Mouse (Mus musculus) colon, adult 2 months (tissue): ENCODE measurements around the gene Ftsj3. TPM values are rescaled to one million over a fixed set of nuclear protein-coding genes. Genes with fewer than 3 reads are reported as not detected.

Experiments used
- polyA plus RNA-seq: library from polyadenylated mRNA; depleted of rRNA; stranded (reverse); fragments of >200 nt; gene quantifications from 2 replicates; pipeline ENCODE4 v1.2.3, GENCODE M21; 2012; rRNA removed

Ftsj3 gene
- polyA plus RNA-seq = 7.0 and 8.9 TPM in 2 replicates

GRCm38 (mm10) chr11:106255685-106256451, at the start of gene Ftsj3, which contains the start of gene Psmc5:
Ftsj3 (minus strand) TSS chr11:106256079.
Psmc5 (plus strand) TSS chr11:106256154.

GRCm38 (mm10) chr11:106301765-106302164, 45.9 kb upstream of the Ftsj3 start, which contains the start of gene Gh:
Gh (minus strand) TSS chr11:106301865.

GRCm38 (mm10) chr11:106276454-106276853, 20.6 kb upstream of the Ftsj3 start, which contains the start of gene Tcam1:
Tcam1 (plus strand) TSS chr11:106276672.

GRCm38 (mm10) chr11:106272644-106273310, 16.9 kb upstream of the Ftsj3 start, which contains the start of gene Smarcd2:
Smarcd2 (minus strand) TSS chr11:106272972.

GRCm38 (mm10) chr11:106216730-106217490, 39.0 kb downstream of the Ftsj3 start, which contains the start of gene Ddx42:
Ddx42 (plus strand) TSS chr11:106216926.

GRCm38 (mm10) chr11:106215927-106216729, 39.8 kb downstream of the Ftsj3 start, which contains the start of gene Ccdc47:
Ccdc47 (minus strand) TSS chr11:106216344.

GRCm38 (mm10) chr11:106202123-106202465, 53.8 kb downstream of the Ftsj3 start, which contains the start of gene Strada:
Strada (minus strand) TSS chr11:106202168.

Other genes with a start within 250 kb of the Ftsj3 start
- gene Kcnh6, start 248.0 kb downstream of the Ftsj3 start, polyA plus RNA-seq = 5.2 and 6.7 TPM in 2 replicates
- 32.8 and 33.2 TPM in 2 replicates for gene Dcaf7, start 219.2 kb downstream of the Ftsj3 start, polyA plus RNA-seq
- 12.0 TPM in 2 replicates for gene Taco1, start 190.0 kb downstream of the Ftsj3 start, polyA plus RNA-seq
- 21.0 and 21.6 TPM in 2 replicates for gene Map3k3, start 171.5 kb downstream of the Ftsj3 start, polyA plus RNA-seq
- gene Gm10840, start 95.2 kb downstream of the Ftsj3 start, polyA plus RNA-seq = not detected in 2 replicates
- gene Limd2, start 95.2 kb downstream of the Ftsj3 start, polyA plus RNA-seq = 11.2 and 13.0 TPM in 2 replicates
- gene Strada, start 53.9 kb downstream of the Ftsj3 start, polyA plus RNA-seq = 12.8 and 14.7 TPM in 2 replicates
- gene Ccdc47, start 39.7 kb downstream of the Ftsj3 start, polyA plus RNA-seq = 6.0 and 7.3 TPM in 2 replicates
- 5.9 and 8.1 TPM in 2 replicates for gene Ddx42, start 39.2 kb downstream of the Ftsj3 start, polyA plus RNA-seq
- gene Psmc5, start 75 bp upstream of the Ftsj3 start, polyA plus RNA-seq = 24.4 and 25.3 TPM in 2 replicates
- gene Smarcd2, start 16.9 kb upstream of the Ftsj3 start, polyA plus RNA-seq = 101 and 104 TPM in 2 replicates
- not detected in 2 replicates for gene Tcam1, start 20.6 kb upstream of the Ftsj3 start, polyA plus RNA-seq
- not detected in 2 replicates for gene Gh, start 45.8 kb upstream of the Ftsj3 start, polyA plus RNA-seq
- gene Cd79b, start 58.7 kb upstream of the Ftsj3 start, polyA plus RNA-seq = 8.5 and 12.4 TPM in 2 replicates
- 0.06 and 0.16 TPM in 2 replicates for gene Scn4a, start 97.2 kb upstream of the Ftsj3 start, polyA plus RNA-seq
- 0.93 and 1.4 TPM in 2 replicates for gene Prr29, start 109.4 kb upstream of the Ftsj3 start, polyA plus RNA-seq
- gene Icam2, start 132.0 kb upstream of the Ftsj3 start, polyA plus RNA-seq = 6.7 and 10.9 TPM in 2 replicates
- gene Ern1, start 231.8 kb upstream of the Ftsj3 start, polyA plus RNA-seq = 33.3 and 34.6 TPM in 2 replicates